Mouse (Mus musculus) bone marrow, adult 2 months (tissue): ENCODE data around the gene Rnf157.

Experiments
- CTCF ChIP-seq: fragments of 200-500 bp; IDR thresholded peaks from 2 replicates; pipeline ENCODE4 v1.5.1; 2011; ENCODE audit warnings: low read length, control low read depth; ENCODE audit not compliant: control insufficient read depth, insufficient read depth
- POLR2A ChIP-seq: fragments of 200-500 bp; IDR thresholded peaks from 2 replicates; pipeline ENCODE4 v1.6.1; 2011; ENCODE audit warnings: low read depth, mild to moderate bottlenecking, control low read depth, low read length, borderline replicate concordance; ENCODE audit not compliant: control insufficient read depth

DNA sequence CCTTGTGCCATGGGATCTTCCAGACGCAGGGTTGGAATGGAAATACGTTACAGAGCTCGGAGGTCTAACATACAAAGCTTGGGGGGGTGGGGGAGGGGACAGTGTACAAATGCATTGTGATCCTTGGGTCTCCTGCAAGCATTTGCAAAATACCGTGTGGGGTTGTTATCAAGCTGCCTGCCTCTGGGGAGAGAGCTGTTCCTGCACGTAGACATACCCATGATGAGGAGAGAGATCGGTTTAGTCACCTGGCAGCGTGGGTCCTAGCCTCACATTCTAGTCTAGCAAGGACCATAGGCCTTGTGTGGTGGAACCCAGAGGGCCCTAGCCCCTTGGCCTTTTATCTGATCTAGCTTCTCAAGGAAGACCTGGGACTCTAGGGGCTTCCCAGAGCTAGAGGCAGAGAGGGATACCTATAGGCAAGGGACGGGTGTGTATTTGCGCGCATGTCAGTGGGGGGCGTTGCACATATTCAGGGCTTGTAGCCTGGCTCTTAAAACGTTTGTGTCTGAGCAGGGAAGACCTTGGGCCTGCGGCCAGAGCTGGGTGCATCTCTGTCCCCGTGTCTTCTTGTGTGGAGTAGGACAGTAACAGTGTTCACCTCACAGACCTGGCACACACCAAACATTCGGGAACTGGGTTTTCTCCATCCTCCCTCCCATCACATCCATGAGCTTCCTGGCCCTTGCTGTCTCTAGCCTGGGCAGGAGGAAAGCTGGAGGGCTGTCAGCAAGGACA lies 29.5 kb upstream of the Rnf157 start:
- TF ChIP-seq CTCF (no peak), POLR2A (no peak)
